Mouse (Mus musculus) neural tube, embryonic 14.5 days (tissue): ENCODE results near the gene Ripor1. TPM values are rescaled to one million over a fixed set of nuclear protein-coding genes. Genes with fewer than 3 reads are reported as not detected.
A peak's percentile ranks its signal among the peaks of the same experiment; 100 is the strongest.

Experiments
- ATAC-seq: fragments of 200-750 bp; cut with Nextera tagmentation; 2 replicates; pipeline ENCODE4 v1.8.0; 2017; ENCODE audit warnings: low read depth, mild to moderate bottlenecking, moderate TSS enrichment, moderate library complexity
- H3K27ac ChIP-seq: fragments of 300-500 bp; sonication (generic); 2 replicates; pipeline ENCODE4 v1.5.1; 2014; ENCODE audit warnings: low read depth, mild to moderate bottlenecking, control low read depth, low read length, moderate library complexity, mixed read lengths
- H3K27me3 ChIP-seq: fragments of 300-500 bp; sonication (generic); 2 replicates; pipeline ENCODE4 v1.6.1; 2014; ENCODE audit warnings: low read length; ENCODE audit not compliant: control insufficient read depth, insufficient read depth
- H3K36me3 ChIP-seq: fragments of 300-500 bp; sonication (generic); 2 replicates; pipeline ENCODE4 v1.6.1; 2014; ENCODE audit warnings: low read length, mixed read lengths; ENCODE audit not compliant: control insufficient read depth, insufficient read depth
- H3K4me1 ChIP-seq: fragments of 300-500 bp; sonication (generic); 2 replicates; pipeline ENCODE4 v1.6.1; 2014; ENCODE audit warnings: low read length; ENCODE audit not compliant: control insufficient read depth, insufficient read depth
- H3K4me2 ChIP-seq: fragments of 300-500 bp; sonication (generic); 2 replicates; pipeline ENCODE4 v1.6.1; 2014; ENCODE audit warnings: mild to moderate bottlenecking, low read depth, low read length, control low read depth
- H3K4me3 ChIP-seq: fragments of 300-500 bp; sonication (generic); 2 replicates; pipeline ENCODE4 v1.5.1; 2014; ENCODE audit warnings: low read depth, low read length, control low read depth, mixed read lengths
- H3K9ac ChIP-seq: fragments of 300-500 bp; sonication (generic); replicated peaks from 2 replicates; pipeline ENCODE4 v1.6.1; 2014; ENCODE audit warnings: low read depth, mild to moderate bottlenecking, control low read depth, low read length, mixed read lengths
- H3K9me3 ChIP-seq: fragments of 300-500 bp; sonication (generic); 2 replicates; pipeline ENCODE4 v1.6.1; 2016; ENCODE audit warnings: low read length; ENCODE audit not compliant: control insufficient read depth
- WGBS: fragments of 180-500 bp; shearing (Covaris S2); extraction: QIAGEN DNeasy Blood & Tissue Kit; methylation state at CpG from one replicate; pipeline ENCODE4 v1.1.7; 2014; 5-methylcytosine and 5-hydroxymethylcytosine counted together
- polyA plus RNA-seq: library from polyadenylated mRNA; unstranded; fragments of >200 nt; fragmentation: Nextera tagmentation; extraction: Ambion mirVana; gene quantifications from 2 replicates; pipeline ENCODE4 v1.2.1, GENCODE M21; 2014

Gene Ripor1
- polyA plus RNA-seq, 1 experiment from 2014 or later: 25.8 TPM

DNA sequence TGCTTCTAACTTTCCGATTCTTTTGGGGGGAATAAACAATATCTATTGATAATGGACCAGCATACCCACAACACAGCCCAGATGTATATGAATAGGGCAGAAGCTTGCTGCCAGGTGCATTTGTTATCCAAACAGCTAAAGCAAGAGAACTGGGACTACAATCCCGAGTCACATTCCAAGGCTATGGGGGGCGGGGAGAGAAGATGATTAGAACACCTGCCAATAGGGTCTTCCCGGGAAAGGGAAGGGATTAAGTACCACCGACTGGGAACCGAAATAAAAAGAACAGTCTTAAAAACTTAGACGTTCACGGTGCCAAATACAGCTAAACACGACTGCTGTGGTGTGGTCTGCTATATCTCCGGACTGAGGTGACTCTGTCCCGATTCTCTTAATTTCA, 30.4 kb downstream of the Ripor1 start:
- Histone ChIP-seq H3K9ac (peak overlapping the region; percentile 100), H3K4me1 (peaks cover 25% of the 10 kb centered on the region), H3K4me3 (peak overlapping the region; percentile 93), H3K27me3 (no peaks in the 10 kb centered on the region), H3K27ac (no peak overlapping the region; the same call in 1 of the 2 replicates), H3K4me2 (peak overlapping the region; percentile 85), H3K36me3 (no peaks in the 10 kb centered on the region), H3K9me3 (no peaks in the 10 kb centered on the region)
- 2% methylated on average over 11 of the region's 11 CpGs for WGBS
- no peak for ATAC-seq

DNA sequence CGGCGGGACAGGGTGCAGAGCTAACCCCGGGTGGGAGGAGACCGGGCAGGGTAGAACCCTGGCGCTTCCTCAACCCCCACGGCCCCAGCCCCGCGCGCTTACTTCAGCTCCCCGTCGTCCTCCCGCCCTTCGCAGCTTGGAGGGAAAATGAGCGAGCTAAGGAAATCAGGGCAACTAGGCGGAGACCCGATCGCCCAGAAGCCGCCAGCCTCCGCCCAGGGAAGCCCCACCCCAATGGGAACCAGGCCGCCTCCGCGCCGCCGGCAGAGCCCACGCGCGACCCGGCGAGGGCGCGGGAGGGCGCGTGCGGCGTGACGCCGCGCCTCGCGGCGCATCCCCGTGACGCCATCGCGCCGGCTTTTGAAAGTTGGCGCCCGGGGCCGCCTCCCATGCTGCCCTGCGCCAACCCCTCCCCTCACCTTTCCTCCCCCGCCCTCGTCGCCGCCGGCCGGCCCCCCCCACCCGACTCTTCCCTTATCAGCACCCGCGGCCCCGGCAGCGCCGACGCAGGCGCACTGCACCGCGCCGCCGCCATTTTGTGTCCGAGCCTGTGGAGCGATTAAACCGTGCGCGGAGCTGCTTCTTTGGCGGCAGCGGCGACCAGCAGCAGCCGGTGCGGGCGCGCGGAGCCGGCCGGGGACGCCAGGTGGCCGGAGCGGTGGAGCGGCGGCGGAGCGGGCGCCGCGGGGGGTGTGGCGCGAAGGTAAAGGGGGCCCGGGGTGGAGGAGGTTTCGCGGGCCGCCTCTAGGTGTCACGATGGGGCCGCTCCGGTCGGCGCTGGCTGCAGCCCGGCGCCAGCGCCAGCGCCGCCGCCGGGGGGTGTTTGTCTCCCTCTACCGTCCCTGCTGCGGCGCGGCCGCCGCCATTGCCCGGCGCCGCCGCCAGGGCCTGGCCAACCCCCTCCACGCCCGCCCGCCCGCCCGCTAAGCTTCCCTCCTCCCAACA, 31.2 kb downstream of the Ripor1 start, which contains the start of gene Ctcf:
Gene Ctcf (plus strand): TSS at position 551 of the 945 bp plus-strand sequence.
- WGBS: under 1% methylated on average over 46 of the region's 126 CpGs
- H3K36me3 ChIP-seq: no peaks in the 10 kb centered on the region
- peaks cover 25% of the 10 kb centered on the region for H3K4me1 ChIP-seq
- H3K9ac ChIP-seq: peak within 1 kb of the TSS; percentile 100
- ATAC-seq: peak; percentile 94
- peak within 1 kb of the TSS; percentile 100 for H3K27ac ChIP-seq
- H3K4me3 ChIP-seq: peak within 1 kb of the TSS; percentile 93
- no peaks in the 10 kb centered on the region for H3K9me3 ChIP-seq
- peak within 1 kb of the TSS; percentile 88 for H3K4me2 ChIP-seq
- no peaks in the 10 kb centered on the region for H3K27me3 ChIP-seq

DNA sequence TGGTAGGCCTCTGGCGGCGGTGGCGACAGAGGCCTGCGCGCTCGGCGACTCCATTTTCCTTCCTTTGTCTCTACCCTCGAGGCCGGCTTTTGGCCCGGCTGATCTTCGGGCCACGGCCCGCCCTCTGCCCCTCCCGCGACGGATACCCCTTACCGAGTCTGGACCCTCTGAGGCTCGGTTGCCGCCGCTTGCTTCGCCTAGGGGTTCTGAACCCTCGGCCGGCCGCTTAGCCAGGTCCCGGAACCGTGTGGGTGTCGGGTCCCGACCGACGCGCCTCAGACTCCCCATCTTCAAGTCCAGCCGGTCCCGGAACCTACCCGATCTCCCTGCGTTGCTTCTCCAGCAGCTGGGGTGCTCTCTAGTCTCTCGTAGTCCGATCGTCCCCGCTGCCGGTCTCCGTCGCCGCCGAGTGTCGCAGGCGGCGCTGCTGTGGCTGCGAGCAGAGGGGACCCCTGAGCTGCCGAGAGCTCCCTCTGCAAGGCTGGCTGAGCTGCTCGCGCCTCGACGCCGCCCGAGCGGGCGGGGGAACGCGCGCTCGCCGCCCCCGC, 32.0 kb downstream of the Ripor1 start, which contains the start of gene Agrp:
Gene Agrp (minus strand): TSS at position 431 of the 548 bp plus-strand sequence.
- Histone ChIP-seq H3K9ac (peak within 1 kb of the TSS; percentile 100), H3K4me1 (peaks cover 25% of the 10 kb centered on the region), H3K4me2 (peak within 1 kb of the TSS; percentile 88), H3K4me3 (peak within 1 kb of the TSS; percentile 93), H3K9me3 (no peaks in the 10 kb centered on the region), H3K36me3 (no peaks in the 10 kb centered on the region), H3K27me3 (no peaks in the 10 kb centered on the region), H3K27ac (peak within 1 kb of the TSS; percentile 100)
- WGBS: 1% methylated on average over 53 of the region's 63 CpGs
- peak; percentile 56 for ATAC-seq

DNA sequence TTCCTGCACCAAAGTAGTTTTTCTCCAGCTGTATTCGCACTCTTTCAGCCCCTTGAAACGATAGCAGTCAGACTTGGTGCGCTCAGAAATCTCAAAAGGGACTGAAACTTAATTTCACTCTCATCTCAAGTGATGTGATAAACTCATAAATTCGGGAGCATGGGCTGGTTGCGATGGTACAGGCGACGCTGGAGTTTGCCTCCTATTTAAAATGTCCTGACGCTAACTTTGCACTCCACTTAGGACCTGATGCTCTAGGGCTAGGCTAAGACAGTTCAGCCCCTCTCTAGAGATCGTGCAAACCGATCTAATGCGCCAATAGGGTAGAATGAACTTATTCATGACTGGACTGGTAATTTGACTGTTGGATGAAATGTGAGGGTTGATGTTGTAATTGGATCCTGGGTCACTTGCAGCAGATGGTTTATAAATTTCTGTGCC, 32.6 kb downstream of the Ripor1 start:
- H3K4me1 ChIP-seq: peaks cover 25% of the 10 kb centered on the region
- H3K27ac ChIP-seq: peak overlapping the region; percentile 100
- no peak for ATAC-seq
- H3K9me3 ChIP-seq: no peaks in the 10 kb centered on the region
- peak overlapping the region; percentile 100 for H3K9ac ChIP-seq
- H3K4me3 ChIP-seq: peak overlapping the region; percentile 93
- WGBS: 0% methylated on average over 11 of the region's 11 CpGs
- H3K36me3 ChIP-seq: no peaks in the 10 kb centered on the region
- peak overlapping the region; percentile 88 for H3K4me2 ChIP-seq
- no peaks in the 10 kb centered on the region for H3K27me3 ChIP-seq

DNA sequence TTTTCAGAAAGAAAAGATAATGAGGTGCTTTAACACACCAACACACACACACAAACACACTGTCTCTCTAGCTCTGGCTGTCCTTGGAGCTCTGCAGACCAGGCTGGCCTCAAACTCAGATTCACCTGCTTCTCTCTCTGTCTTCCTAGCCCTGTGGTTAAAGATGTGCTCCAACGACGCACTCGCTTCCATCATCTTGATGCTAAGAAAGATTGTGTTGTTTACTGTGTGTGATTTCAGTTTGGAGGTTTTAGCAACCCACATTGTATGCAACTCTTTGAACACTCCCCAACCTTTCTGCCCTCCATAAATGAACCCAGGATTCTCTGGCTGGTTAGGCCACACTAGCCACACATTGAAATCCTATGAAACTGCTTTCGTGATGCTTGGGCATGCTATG, 33.5 kb downstream of the Ripor1 start:
- Histone ChIP-seq H3K9me3 (no peaks in the 10 kb centered on the region), H3K4me2 (peak overlapping the region; percentile 88; the same call in 1 of the 2 replicates), H3K27me3 (no peaks in the 10 kb centered on the region), H3K4me3 (peak overlapping the region; percentile 93; the same call in 1 of the 2 replicates), H3K27ac (no peak overlapping the region), H3K36me3 (no peaks in the 10 kb centered on the region), H3K9ac (no peak overlapping the region), H3K4me1 (peaks cover 25% of the 10 kb centered on the region)
- ATAC-seq: no peak
- 90% methylated on average over 4 of the region's 4 CpGs for WGBS

DNA sequence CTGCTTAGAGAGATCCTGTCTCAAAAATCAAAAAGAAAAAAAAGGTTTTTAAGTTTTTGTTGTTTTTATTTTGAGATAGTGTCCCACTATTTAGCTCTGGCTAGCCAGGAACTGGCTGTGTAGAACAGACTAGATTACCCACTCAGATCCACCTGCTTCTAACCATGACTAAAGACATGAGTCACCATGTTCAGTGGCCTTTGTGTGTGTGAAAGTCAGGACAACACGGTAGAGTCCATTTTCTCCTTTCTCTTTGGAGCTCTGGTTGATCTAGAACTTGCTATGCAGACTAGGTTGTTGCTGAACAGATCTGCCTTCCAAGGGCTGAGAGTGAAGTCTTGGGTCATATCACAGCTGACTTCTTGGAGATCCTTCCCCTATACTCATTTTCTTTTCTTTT, 34.8 kb downstream of the Ripor1 start:
- H3K27ac ChIP-seq: no peak overlapping the region
- ATAC-seq: no peak

DNA sequence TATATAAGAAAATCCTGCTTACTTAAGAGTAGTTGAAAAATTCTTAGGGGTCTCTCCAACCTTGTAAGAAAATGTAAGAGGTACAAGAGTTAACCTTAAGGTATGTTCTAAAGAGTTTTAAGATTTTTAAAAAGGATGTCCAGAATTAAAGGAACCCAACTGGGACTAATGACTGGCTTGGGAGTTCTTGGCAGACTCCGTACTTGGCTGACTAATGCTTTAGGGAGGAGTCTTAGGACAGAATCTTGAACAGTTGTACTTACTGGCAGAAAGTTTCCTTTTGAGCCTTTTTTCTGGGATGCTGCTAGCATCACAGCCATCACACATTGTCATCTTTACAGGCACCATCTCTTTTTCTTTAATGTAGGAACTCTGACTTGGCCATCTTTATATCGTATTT, 35.5 kb downstream of the Ripor1 start:
- Histone ChIP-seq H3K9me3 (no peaks in the 10 kb centered on the region), H3K4me1 (peaks cover 23% of the 10 kb centered on the region), H3K36me3 (no peaks in the 10 kb centered on the region), H3K9ac (no peak overlapping the region), H3K27me3 (no peaks in the 10 kb centered on the region), H3K4me3 (no peak overlapping the region), H3K4me2 (no peak overlapping the region), H3K27ac (no peak overlapping the region)
- WGBS: 65% methylated on average over 2 of the region's 2 CpGs
- no peak for ATAC-seq

More for the DNA sequence above, 34.8 kb downstream of the Ripor1 start:
- H3K9me3 ChIP-seq: no peaks in the 10 kb centered on the region
- no peaks in the 10 kb centered on the region for H3K27me3 ChIP-seq
- H3K4me2 ChIP-seq: no peak overlapping the region
- no peak overlapping the region for H3K9ac ChIP-seq
- H3K4me1 ChIP-seq: peaks cover 25% of the 10 kb centered on the region
- no peaks in the 10 kb centered on the region for H3K36me3 ChIP-seq
- WGBS: 64% methylated on average over 1 of the region's 1 CpGs
- H3K4me3 ChIP-seq: no peak overlapping the region

DNA sequence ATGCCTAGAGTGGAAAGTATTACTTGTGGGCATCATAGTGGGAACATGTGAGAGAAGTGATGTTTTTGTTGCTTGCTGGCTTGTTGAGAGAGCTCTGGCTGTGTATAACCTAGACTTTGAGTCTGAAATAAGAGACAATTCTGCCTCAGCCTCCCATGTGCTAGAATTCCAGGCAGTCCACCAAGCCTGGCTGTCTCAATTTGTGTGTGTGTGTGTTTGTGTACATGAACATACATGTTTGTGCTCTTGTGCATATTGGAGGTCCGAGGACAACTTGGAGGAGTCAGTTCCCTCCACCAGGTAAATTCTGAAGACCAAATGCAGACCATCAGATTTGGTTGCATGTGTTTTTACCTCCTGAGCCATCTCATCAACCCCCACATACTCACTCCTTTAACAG, 40.1 kb downstream of the Ripor1 start:
- WGBS: 96% methylated on average over 1 of the region's 1 CpGs
- no peaks in the 10 kb centered on the region for H3K27me3 ChIP-seq
- no peaks in the 10 kb centered on the region for H3K36me3 ChIP-seq
- ATAC-seq: no peak
- no peak overlapping the region for H3K27ac ChIP-seq
- no peak overlapping the region for H3K4me3 ChIP-seq
- no peaks in the 10 kb centered on the region for H3K4me1 ChIP-seq
- H3K9me3 ChIP-seq: no peaks in the 10 kb centered on the region
- no peak overlapping the region for H3K4me2 ChIP-seq
- no peak overlapping the region for H3K9ac ChIP-seq

DNA sequence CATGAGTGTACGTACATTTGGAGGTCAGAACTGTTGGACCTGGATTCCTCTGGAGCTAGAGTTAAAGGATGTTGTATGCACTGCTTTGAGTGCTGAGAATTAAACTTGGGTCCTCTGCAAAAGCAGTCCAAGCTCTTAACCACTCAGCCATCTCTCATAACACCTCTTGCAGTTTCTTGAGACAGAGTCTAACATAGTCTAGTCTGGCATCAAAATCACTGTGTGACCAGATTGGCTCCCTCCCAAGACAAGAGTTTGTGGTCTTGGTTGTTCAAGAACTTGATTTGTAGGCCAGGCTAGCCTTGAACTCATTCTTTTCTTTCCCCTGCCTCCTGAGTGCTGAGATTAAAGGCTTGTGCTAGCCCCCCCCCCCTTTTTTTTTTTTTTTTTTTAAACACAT, 43.9 kb downstream of the Ripor1 start:
- H3K27ac ChIP-seq: no peak overlapping the region
- no peak overlapping the region for H3K9ac ChIP-seq
- no peaks in the 10 kb centered on the region for H3K9me3 ChIP-seq
- no peaks in the 10 kb centered on the region for H3K4me1 ChIP-seq
- H3K27me3 ChIP-seq: no peaks in the 10 kb centered on the region
- no peak overlapping the region for H3K4me2 ChIP-seq
- no peak overlapping the region for H3K4me3 ChIP-seq
- peaks cover 4% of the 10 kb centered on the region; the same call in 1 of the 2 replicates for H3K36me3 ChIP-seq
- 92% methylated on average over 1 of the region's 1 CpGs for WGBS
- ATAC-seq: no peak
